Mouse (Mus musculus) heart, postnatal 25 days (tissue): ENCODE measurements around the gene Slco1c1. TPM values are rescaled to one million over a fixed set of nuclear protein-coding genes. Genes with fewer than 3 reads are reported as not detected.
"Not testable (repeated sequence)": the region's sequence is repeated elsewhere in the genome, so short reads cannot be mapped to it uniquely, and the experiment has no call there.

ENCODE experiments used
- DNase-seq: peaks from one replicate; pipeline ENCODE4 v3.0.0; 2022; ENCODE audit warnings: low spot score
- intact Hi-C: fragments of 180-260 bp; cut with DNase I; formaldehyde crosslinking; loops from one replicate; pipeline ENCODE4 v1.15.1; 2025
- total RNA-seq, 2 experiments: library from RNA; stranded (reverse); gene quantifications; 2 replicates each; pipeline ENCODE4 v1.2.3; 2021

Slco1c1 gene
- total RNA-seq, 2 experiments from 2014 or later = 0.36 to 0.67 TPM

- intact Hi-C loops = loop anchor here (5.0 kb wide), 3 partner anchors 654 to 859 kb away; no protein-coding TSS in a partner anchor
- no peak for DNase-seq
Measured at GRCm38 (mm10) chr6:141576646-141577200, 52.6 kb downstream of the Slco1c1 start.

GRCm38 (mm10) chr6:141584791-141585403, 60.7 kb downstream of the Slco1c1 start:
- no peak for DNase-seq
- intact Hi-C loops = no loop called here

GRCm38 (mm10) chr6:141590002-141590401, 65.8 kb downstream of the Slco1c1 start:
- intact Hi-C loops = no loop called here
- no peak for DNase-seq

GRCm38 (mm10) chr6:141590598-141591200, 66.5 kb downstream of the Slco1c1 start:
- DNase-seq, intact Hi-C loops: not testable (repeated sequence)

- intact Hi-C loops = no loop called here
Measured at GRCm38 (mm10) chr6:141596081-141596480, 71.9 kb downstream of the Slco1c1 start.

GRCm38 (mm10) chr6:141597037-141597436, 72.9 kb downstream of the Slco1c1 start:
- no peak for DNase-seq
- intact Hi-C loops = no loop called here

More at GRCm38 (mm10) chr6:141596081-141596480, 71.9 kb downstream of the Slco1c1 start:
- DNase-seq = no peak

- intact Hi-C loops = no loop called here
- DNase-seq = no peak
Measured at GRCm38 (mm10) chr6:141600940-141601339, 76.8 kb downstream of the Slco1c1 start.

- intact Hi-C loops = no loop called here
- DNase-seq = no peak
Measured at GRCm38 (mm10) chr6:141610702-141611260, 86.6 kb downstream of the Slco1c1 start.

- intact Hi-C loops = no loop called here
Measured at GRCm38 (mm10) chr6:141614017-141614416, 89.8 kb downstream of the Slco1c1 start.

GRCm38 (mm10) chr6:141615348-141615747, 91.2 kb downstream of the Slco1c1 start:
- DNase-seq = no peak

More at GRCm38 (mm10) chr6:141614017-141614416, 89.8 kb downstream of the Slco1c1 start:
- DNase-seq = no peak

More at GRCm38 (mm10) chr6:141615348-141615747, 91.2 kb downstream of the Slco1c1 start:
- intact Hi-C loops = no loop called here

Other genes starting within 250 kb of the Slco1c1 start
- gene Slco1b2, start 105.2 kb downstream of the Slco1c1 start, total RNA-seq = not detected
- gene Gm5724, start 249.4 kb downstream of the Slco1c1 start, total RNA-seq = not detected